Mouse (Mus musculus): ENCODE data around the gene Tmigd3.

- TF ChIP-seq CTCF (IDR thresholded peaks at IDR 0.05; ENCODE audit: low read depth) (no peak), EP300 (optimal IDR thresholded peaks at IDR 0.05) (no peak)
Observed at GRCm38 (mm10) chr3:105898861-105899260, 28.2 kb downstream of the Tmigd3 start.
